Mouse (Mus musculus): ENCODE data around the gene Sltm. TPM values are rescaled to one million over a fixed set of nuclear protein-coding genes. Genes with fewer than 3 reads are reported as not detected.

Sltm gene
- total and polyA plus RNA-seq, 2 experiments = 3.5 to 17.6 TPM

- peak; percentile 86 for DNase-seq (ENCODE audit: extremely low read depth, low read depth, low spot score)
- Histone ChIP-seq H3K27ac (replicated peaks; ENCODE audit: insufficient read depth, low read depth, low read length) (peak within 1 kb of the TSS; percentile 100), H3K36me3 (ENCODE audit: control insufficient read depth, insufficient read depth, low read length) (peaks cover 4% of the 10 kb centered on the region), H3K4me1 (ENCODE audit: control insufficient read depth, insufficient read depth, low read length) (peaks cover 10% of the 10 kb centered on the region), H3K9ac (ENCODE audit: low read depth, low read length) (peak within 1 kb of the TSS; percentile 100), H3K79me2 (ENCODE audit: control insufficient read depth, insufficient read depth, low read length) (peaks cover 10% of the 10 kb centered on the region; the same call in 1 of the 2 replicates), H3K27me3 (ENCODE audit: control insufficient read depth, insufficient read depth, low read length) (no peaks in the 10 kb centered on the region), H3K4me3 (ENCODE audit: insufficient read depth, low read depth, low read length) (peak within 1 kb of the TSS; percentile 100)
- peak; percentile 60; the same call in 1 of the 2 replicates for TF ChIP-seq POLR2A (IDR thresholded peaks at IDR 0.05; ENCODE audit: extremely low read depth, insufficient read depth, low read length)
- TF ChIP-seq CTCF (IDR thresholded peaks at IDR 0.05; ENCODE audit: low read depth, low read length) = no peak
- WGBS = under 1% methylated on average over 45 of the region's 45 CpGs
Observed at GRCm38 (mm10) chr9:70503626-70504041, 38.9 kb upstream of the Sltm start, which contains the start of gene Rnf111. Rnf111 (minus strand) TSS chr9:70503725.

- 85% methylated on average over 2 of the region's 2 CpGs for WGBS
- no peak overlapping the region for H3K9ac ChIP-seq (ENCODE audit: low read depth, low read length)
- no peak for DNase-seq (ENCODE audit: extremely low read depth, low read depth, low spot score)
- peaks cover 20% of the 10 kb centered on the region for H3K4me1 ChIP-seq (ENCODE audit: control insufficient read depth, insufficient read depth, low read length)
- H3K79me2 ChIP-seq (ENCODE audit: control insufficient read depth, insufficient read depth, low read length) = peaks cover 6% of the 10 kb centered on the region; the same call in 1 of the 2 replicates
- TF ChIP-seq CTCF (IDR thresholded peaks at IDR 0.05; ENCODE audit: low read depth, low read length) = no peak
- no peak for TF ChIP-seq POLR2A (IDR thresholded peaks at IDR 0.05; ENCODE audit: extremely low read depth, insufficient read depth, low read length)
- H3K27ac ChIP-seq (replicated peaks; ENCODE audit: insufficient read depth, low read depth, low read length) = no peak overlapping the region
- H3K27me3 ChIP-seq (ENCODE audit: control insufficient read depth, insufficient read depth, low read length) = no peaks in the 10 kb centered on the region
- H3K36me3 ChIP-seq (ENCODE audit: control insufficient read depth, insufficient read depth, low read length) = peaks cover 2% of the 10 kb centered on the region; the same call in 1 of the 2 replicates
- no peak overlapping the region for H3K4me3 ChIP-seq (ENCODE audit: insufficient read depth, low read depth, low read length)
Observed at GRCm38 (mm10) chr9:70506186-70506585, 36.4 kb upstream of the Sltm start.

- TF ChIP-seq POLR2A (IDR thresholded peaks at IDR 0.05; ENCODE audit: extremely low read depth, insufficient read depth, low read length) (no peak), CTCF (IDR thresholded peaks at IDR 0.05; ENCODE audit: low read depth, low read length) (no peak)
- H3K27me3 ChIP-seq (ENCODE audit: control insufficient read depth, insufficient read depth, low read length) = no peaks in the 10 kb centered on the region
- no peak overlapping the region for H3K27ac ChIP-seq (replicated peaks; ENCODE audit: insufficient read depth, low read depth, low read length)
- WGBS = 85% methylated on average over 8 of the region's 8 CpGs
- H3K4me1 ChIP-seq (ENCODE audit: control insufficient read depth, insufficient read depth, low read length) = peaks cover 19% of the 10 kb centered on the region
- no peak for DNase-seq (ENCODE audit: extremely low read depth, low read depth, low spot score)
- H3K4me3 ChIP-seq (ENCODE audit: insufficient read depth, low read depth, low read length) = no peak overlapping the region
- peaks cover 1% of the 10 kb centered on the region; the same call in 1 of the 2 replicates for H3K36me3 ChIP-seq (ENCODE audit: control insufficient read depth, insufficient read depth, low read length)
- H3K79me2 ChIP-seq (ENCODE audit: control insufficient read depth, insufficient read depth, low read length) = peaks cover 5% of the 10 kb centered on the region; the same call in 1 of the 2 replicates
- H3K9ac ChIP-seq (ENCODE audit: low read depth, low read length) = no peak overlapping the region
Observed at GRCm38 (mm10) chr9:70506787-70507186, 35.8 kb upstream of the Sltm start.

GRCm38 (mm10) chr9:70509906-70510525 is 32.5 kb upstream of the Sltm start:
- Histone ChIP-seq H3K4me3 (ENCODE audit: insufficient read depth, low read depth, low read length) (no peak overlapping the region; the same call in 1 of the 2 replicates), H3K27me3 (ENCODE audit: control insufficient read depth, insufficient read depth, low read length) (no peaks in the 10 kb centered on the region), H3K27ac (replicated peaks; ENCODE audit: insufficient read depth, low read depth, low read length) (peak overlapping the region; percentile 59), H3K4me1 (ENCODE audit: control insufficient read depth, insufficient read depth, low read length) (peaks cover 12% of the 10 kb centered on the region), H3K9ac (ENCODE audit: low read depth, low read length) (no peak overlapping the region; the same call in 1 of the 2 replicates), H3K79me2 (ENCODE audit: control insufficient read depth, insufficient read depth, low read length) (no peaks in the 10 kb centered on the region), H3K36me3 (ENCODE audit: control insufficient read depth, insufficient read depth, low read length) (no peaks in the 10 kb centered on the region)
- DNase-seq (ENCODE audit: extremely low read depth, low read depth, low spot score) = peak; percentile 89
- TF ChIP-seq CTCF (IDR thresholded peaks at IDR 0.05; ENCODE audit: low read depth, low read length) (no peak), POLR2A (IDR thresholded peaks at IDR 0.05; ENCODE audit: extremely low read depth, insufficient read depth, low read length) (no peak)
- 16% methylated on average over 4 of the region's 4 CpGs for WGBS

- peak overlapping the region; percentile 34; the same call in 1 of the 2 replicates for H3K27ac ChIP-seq (replicated peaks; ENCODE audit: insufficient read depth, low read depth, low read length)
- no peak overlapping the region for H3K4me3 ChIP-seq (ENCODE audit: insufficient read depth, low read depth, low read length)
- H3K79me2 ChIP-seq (ENCODE audit: control insufficient read depth, insufficient read depth, low read length) = no peaks in the 10 kb centered on the region
- H3K27me3 ChIP-seq (ENCODE audit: control insufficient read depth, insufficient read depth, low read length) = no peaks in the 10 kb centered on the region
- no peak for TF ChIP-seq POLR2A (IDR thresholded peaks at IDR 0.05; ENCODE audit: extremely low read depth, insufficient read depth, low read length)
- peak; percentile 36 for TF ChIP-seq CTCF (IDR thresholded peaks at IDR 0.05; ENCODE audit: low read depth, low read length)
- peaks cover 12% of the 10 kb centered on the region for H3K4me1 ChIP-seq (ENCODE audit: control insufficient read depth, insufficient read depth, low read length)
- 27% methylated on average over 10 of the region's 10 CpGs for WGBS
- no peaks in the 10 kb centered on the region for H3K36me3 ChIP-seq (ENCODE audit: control insufficient read depth, insufficient read depth, low read length)
- H3K9ac ChIP-seq (ENCODE audit: low read depth, low read length) = no peak overlapping the region
- DNase-seq (ENCODE audit: extremely low read depth, low read depth, low spot score) = peak; percentile 77
Observed at GRCm38 (mm10) chr9:70510998-70511583, 31.5 kb upstream of the Sltm start.
